Mouse (Mus musculus) heart, postnatal 14 days (tissue): ENCODE measurements around the gene Gm5136. TPM values are rescaled to one million over a fixed set of nuclear protein-coding genes. Genes with fewer than 3 reads are reported as not detected.

Experiments
- DNase-seq, 2 experiments: peaks; one replicate each; pipeline ENCODE4 v3.0.0; 2021 to 2022
- intact Hi-C: fragments of 180-260 bp; cut with DNase I; formaldehyde crosslinking; loops from one replicate; pipeline ENCODE4 v1.15.1; 2025
- total RNA-seq, 2 experiments: library from RNA; stranded (reverse); gene quantifications; 2 replicates each; pipeline ENCODE4 v1.2.3; 2021

The Gm5136 gene
- total RNA-seq, 2 experiments from 2014 or later: not detected

- intact Hi-C loops: no loop called here
- DNase-seq: no peak
Observed at GRCm38 (mm10) chr10:108649174-108649573, 50.8 kb downstream of the Gm5136 start.
